Mouse (Mus musculus) 3134 (cell line): Measurements from ENCODE around the gene Ptprg.
A peak's percentile ranks its signal among the peaks of the same experiment; 100 is the strongest.

Experiments
- DNase-seq: peaks from one replicate; pipeline ENCODE4 v3.0.0-alpha.2; 2011; ENCODE audit warnings: low spot score; ENCODE audit not compliant: insufficient read length; ENCODE audit errors: extremely low read depth

Ptprg gene

GRCm38 (mm10) chr14:12114016-12114415, 560.7 kb downstream of the Ptprg start:
- DNase-seq, result no peak

DNA sequence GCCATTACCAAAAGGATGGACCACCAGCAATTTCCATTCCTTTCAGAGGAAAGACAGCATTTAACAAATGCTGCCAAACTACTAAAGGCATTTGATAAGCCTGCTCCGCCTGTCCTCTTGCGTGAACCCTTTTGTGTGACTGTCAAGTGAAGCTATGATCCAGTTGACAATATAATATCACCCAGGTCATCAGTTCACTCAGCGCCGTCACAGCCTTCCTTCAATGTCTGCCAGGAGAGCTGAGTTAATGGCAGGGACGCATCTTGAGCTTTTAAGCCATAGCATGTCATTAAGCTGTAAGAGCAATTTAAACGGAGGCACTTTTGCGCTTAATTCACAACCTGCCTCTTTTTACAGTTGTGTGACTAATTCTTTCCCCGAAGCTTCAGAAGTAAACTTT, 565.9 kb downstream of the Ptprg start:
- no peak for DNase-seq

- no peak for DNase-seq
Measured at GRCm38 (mm10) chr14:12121906-12122305, 568.6 kb downstream of the Ptprg start.

DNA sequence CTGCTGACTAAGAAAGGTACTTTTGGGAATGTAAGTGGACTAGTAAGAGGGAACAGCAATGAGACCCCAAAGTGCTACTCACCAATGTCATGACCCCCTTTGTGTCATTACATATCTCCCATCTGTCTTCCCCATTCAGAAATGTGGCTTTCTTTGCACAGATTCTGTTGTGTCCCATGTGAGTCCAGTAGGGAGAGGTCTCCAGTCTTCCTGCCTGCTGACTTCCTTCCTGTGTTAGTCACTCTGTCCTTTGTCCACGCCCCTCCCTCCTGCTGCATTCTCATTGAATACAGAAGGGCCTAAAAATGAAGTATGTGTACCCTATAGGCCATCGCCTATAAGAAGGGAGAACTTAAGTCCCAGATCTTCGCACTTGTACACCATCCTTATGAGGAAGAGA, 571.4 kb downstream of the Ptprg start:
- DNase-seq, result no peak

DNA sequence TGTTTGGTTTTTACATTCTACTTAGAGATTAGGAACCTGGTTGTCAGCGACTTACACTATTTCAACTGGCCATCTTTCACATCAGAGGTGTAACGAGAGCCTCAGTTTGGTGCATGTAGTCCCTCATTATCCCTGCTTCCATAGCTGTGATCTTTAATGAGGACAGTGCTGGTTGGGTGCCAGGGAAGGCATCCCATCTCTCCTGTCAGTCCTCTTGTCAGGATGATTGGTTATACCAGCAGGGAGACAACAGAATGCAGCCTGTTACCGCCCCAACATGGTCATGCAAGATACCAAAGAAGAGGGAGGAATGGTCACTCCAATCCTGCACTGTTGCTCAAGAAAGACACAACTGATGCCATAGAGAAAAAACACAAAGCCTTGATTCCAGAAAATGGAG, 574.6 kb downstream of the Ptprg start:
- no peak for DNase-seq

DNA sequence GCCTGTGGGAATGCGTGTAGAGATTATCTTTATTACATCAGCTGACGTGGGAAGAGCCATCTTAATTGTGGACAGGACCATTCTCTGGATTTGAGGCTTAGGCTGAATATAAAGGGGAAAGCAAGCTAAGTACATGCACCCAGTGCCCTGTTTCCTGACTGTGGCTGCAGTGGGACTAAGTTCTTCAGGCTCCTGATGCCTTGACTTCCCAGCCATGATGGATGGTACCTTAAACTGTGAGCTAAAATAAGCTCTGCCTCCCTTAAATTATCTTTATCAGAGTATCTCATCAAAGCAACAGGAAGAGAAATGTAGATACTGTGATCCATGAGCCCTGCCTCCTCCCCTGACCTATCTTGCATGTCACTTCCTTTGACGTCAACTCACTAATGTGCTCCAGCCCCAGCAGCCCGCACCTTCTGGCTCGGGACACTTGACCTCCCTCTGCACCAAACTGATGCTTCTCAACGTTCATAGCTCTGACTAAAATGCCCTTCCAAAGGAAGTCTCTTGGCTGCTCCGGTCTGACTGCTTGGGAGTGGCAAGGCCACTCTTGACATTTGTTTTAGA, 578.8 kb downstream of the Ptprg start:
- no peak for DNase-seq

DNA sequence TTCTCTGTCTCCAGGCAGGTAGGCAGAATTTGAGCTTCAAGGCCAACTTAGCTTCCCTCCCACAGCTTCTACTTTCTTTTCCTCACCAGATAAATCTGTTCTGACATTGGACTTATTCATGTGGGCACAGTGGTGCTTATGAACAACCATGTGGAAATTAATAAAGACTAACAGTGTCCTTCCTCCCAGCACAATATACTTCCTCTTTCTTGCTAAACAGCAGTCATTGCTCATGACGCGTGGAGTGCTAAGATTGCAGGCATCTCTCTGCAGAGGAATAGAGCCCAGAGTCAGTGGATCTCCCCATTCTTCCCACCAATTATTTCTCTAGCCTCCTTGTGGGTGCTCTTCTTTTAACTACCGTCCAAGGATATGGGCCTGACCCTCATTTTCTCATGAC, 579.8 kb downstream of the Ptprg start:
- DNase-seq, result no peak

DNA sequence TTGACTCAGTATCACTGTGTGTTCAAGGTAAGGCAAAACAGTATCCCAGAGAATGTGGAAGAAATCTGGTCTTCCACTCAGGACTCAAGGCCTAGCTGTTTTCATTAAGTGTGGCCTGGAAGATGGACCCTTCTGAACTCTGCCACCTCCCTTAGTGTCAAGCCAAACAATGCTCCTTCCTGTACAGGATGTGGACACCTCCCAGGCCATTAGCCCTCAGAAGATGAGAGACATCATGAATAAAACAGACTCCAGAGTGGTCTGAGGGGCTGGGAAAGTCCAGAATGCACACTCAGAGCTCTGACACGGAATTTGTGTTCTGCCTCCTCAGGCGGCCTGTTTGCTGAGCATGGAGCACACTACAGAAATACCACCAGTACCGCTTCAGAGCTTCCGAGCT, 581.2 kb downstream of the Ptprg start:
- no peak for DNase-seq

- DNase-seq, result no peak
Measured at GRCm38 (mm10) chr14:12136536-12136935, 583.2 kb downstream of the Ptprg start.

DNA sequence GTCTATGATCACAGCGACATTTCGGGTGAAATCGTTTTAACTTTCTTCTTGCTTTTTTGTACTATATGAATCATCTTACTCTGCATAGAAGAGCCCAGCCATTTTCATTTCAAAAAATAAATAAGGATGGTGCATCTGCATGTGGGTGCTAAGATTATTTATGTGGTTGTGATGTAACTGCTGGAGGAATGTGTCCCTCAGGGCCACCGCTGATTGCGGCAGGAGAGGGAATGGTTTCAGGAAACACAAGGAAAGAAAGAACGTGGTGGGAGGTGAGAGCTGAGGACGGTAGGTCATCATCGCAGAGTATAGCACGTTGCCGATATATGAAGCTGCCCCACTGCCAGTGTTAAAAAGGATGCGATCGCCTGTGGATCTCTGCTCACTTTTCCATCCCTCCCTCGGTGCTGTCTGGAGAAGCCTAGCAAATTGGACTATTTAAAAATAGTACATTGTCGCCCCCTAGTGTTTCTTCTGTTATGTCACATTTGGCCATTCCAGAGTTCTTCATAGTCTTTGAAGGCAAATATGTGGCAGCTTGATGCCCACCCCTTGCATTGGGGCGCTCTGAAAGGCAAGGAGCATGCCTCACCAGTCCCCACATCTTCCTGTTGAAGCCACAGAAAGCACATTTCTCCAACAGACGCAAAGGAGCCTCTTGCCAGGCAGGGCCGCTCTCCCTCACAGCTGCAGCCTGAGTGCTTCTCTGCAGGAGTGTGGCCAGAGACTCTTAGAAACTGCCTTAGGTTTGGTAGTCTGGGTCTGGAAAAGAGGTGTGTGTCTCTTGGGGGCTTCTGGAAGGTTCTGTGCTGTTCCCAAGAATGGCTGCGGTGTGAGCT, 586.5 kb downstream of the Ptprg start:
- DNase-seq, result peak; percentile 13

GRCm38 (mm10) chr14:12143941-12144485, 590.7 kb downstream of the Ptprg start:
- no peak for DNase-seq

- DNase-seq, result no peak
Measured at GRCm38 (mm10) chr14:12145919-12146318, 592.6 kb downstream of the Ptprg start.

DNA sequence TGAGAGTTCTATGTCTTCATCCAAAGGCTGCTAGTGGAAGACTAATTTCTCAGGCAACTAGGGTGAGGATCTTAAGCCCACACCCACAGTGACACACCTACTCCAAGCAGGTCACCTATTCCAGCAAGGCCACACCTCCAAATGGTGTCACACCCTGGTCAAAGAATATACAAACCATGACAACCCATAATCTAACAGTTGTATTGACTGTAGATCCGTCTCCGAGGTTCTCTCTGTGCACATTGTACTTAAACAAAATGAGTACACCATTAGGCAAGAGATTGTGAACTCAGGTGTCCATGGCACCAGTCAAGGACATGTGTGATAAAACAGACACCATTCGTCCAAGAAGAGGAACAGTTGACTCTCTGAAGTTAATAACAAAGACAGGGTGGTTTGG, 596.2 kb downstream of the Ptprg start:
- DNase-seq, result no peak

- DNase-seq, result no peak
Measured at GRCm38 (mm10) chr14:12151927-12152326, 598.6 kb downstream of the Ptprg start.

DNA sequence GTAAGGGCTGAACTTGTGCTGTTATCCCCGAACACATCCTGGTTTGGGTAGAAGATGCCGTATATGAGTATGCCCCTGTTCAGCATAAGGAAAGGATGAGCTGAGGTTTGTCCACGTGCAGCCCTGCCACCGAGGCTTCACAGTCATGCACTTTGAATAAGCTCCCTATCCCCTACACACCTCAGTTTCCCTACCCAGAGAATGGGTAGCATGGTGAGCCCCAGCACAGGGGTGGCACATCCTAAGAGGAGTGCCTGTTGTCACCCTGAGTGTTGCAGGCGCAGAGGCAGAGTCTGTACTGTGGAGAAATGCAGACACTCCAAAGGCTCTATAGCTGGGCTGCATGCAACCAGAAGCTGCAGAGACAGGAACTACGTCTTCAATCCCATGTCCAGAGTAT, 599.4 kb downstream of the Ptprg start:
- DNase-seq, result no peak

GRCm38 (mm10) chr14:12153599-12153998, 600.3 kb downstream of the Ptprg start:
- no peak for DNase-seq

GRCm38 (mm10) chr14:12161738-12162310, 608.5 kb downstream of the Ptprg start:
- no peak for DNase-seq

DNA sequence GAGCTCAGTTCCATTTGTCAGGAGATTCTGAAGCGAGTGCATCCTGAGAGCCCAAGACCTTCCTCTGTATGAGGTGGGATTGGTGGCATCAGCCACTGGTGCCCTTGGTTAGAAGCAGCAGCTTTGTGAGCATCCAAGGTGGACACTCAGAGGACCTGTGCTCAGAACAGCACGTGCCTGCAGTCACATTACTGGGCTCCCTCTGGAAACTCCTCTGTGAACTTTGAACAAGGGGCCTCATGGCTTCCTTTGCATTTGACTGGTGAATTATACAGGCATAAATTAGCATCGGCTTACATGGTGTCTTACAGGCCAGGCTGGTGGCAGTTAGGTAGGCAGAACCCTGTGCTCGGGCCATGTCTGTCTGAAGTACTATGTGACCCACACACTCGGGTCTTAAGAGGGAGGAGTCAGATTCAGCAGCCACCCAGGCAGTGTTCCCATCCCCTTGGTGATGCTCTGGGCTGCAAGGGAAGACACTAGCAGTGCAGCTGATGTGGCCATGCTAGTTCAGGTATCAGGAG, 609.1 kb downstream of the Ptprg start:
- DNase-seq, result no peak

DNA sequence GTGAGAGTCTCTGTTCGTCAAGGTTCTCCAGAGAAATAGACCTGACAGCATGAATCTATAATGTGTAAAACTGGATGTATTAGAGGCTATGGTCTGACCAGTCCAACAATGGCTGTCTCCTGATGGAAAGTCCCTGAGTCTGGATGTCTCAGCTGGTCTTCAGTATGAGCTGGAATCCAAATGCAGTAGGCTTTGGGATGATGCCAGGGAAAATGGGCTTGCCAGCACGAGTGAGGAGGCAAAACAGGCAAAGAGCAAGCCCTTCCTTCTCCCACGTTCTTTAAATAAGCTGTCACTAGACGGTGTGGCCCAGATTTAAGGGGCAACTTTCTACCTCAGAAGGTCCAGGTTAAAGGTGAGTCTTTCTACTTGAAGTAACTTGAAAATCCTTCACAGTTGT, 609.9 kb downstream of the Ptprg start:
- no peak for DNase-seq

DNA sequence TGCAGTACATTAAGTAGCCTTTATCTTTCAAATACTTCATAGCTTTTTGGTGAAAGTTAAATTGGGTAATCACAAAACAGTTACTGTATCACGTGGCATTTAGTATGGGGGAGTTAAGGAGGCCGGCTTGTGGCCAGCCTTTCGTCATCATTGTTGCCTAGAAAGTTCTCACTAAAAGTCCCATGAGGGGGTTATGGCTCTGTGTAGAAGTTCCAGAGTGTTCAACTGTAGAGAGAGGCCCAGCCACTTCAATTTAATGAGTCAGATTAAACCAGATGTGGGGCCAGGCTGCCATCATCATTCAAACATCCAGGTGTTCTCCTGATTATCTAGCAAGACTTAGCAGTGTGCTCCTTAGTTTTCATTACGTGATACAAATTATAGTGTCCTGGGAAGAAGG, 613.9 kb downstream of the Ptprg start:
- no peak for DNase-seq

DNA sequence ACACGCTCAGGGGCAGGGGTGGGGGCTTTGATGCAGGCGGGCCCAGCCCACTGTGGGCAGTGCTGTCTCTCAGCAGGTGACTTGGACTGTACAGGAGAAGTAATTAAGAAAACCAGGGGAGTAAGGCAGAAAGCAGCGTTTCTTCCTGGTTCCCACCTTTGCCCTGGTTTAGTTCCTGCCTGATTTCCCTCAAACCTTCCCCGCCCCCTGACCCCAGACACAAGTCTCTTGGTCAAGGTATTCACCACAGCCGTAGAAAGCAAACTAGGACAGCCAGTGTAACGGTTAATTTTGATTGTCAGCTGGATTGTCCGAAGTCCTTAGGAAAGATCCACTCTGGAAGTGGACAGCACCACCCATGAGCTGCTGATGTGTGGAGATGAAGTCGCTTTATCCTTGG, 614.3 kb downstream of the Ptprg start:
- DNase-seq, result no peak

- DNase-seq, result no peak
Measured at GRCm38 (mm10) chr14:12177436-12177835, 624.1 kb downstream of the Ptprg start.
